ENCODE assay signal across 10 mouse cellular contexts in genomic region chr6:32402560-32403235, GRCm38 (mm10).
DNase-seq lines count a peak whose midpoint lies in the region; ATAC-seq and TF ChIP-seq lines count a peak whose summit lies in the region.
"Had no signal": no experiment of that assay in that cellular context is flagged by ENCODE, and none has a peak within 500 bp of the region (broad histone marks: within the 10 kb centered on the region; RNA-seq: fewer than 3 reads in every experiment).

No protein-coding gene starts in this region.

- peak; percentile 70 for ATAC-seq in cerebellum, adult (ENCODE audit: insufficient number of reproducible peaks, low FRiP score, low TSS enrichment)
- ATAC-seq in kidney, embryonic 16.5 days (ENCODE audit: low FRiP score, low TSS enrichment) = no peak
- no peak for ATAC-seq in granulocyte monocyte progenitor cell, adult 5-6 weeks (replicated peaks; ENCODE audit: poor library complexity, severe bottlenecking)
- ATAC-seq: lung, postnatal 0 days had no signal

- no peak overlapping the region for H3K9ac ChIP-seq in kidney, embryonic 16.5 days (replicated peaks; ENCODE audit: low read length)
- H3K9ac ChIP-seq: limb, embryonic 13.5 days had no signal

- WGBS in kidney, embryonic 16.5 days = 78% methylated on average over 3 of the region's 3 CpGs

- no peaks in the 10 kb centered on the region for H3K27me3 ChIP-seq in kidney, embryonic 16.5 days (ENCODE audit: insufficient read depth, low read length)

- TF ChIP-seq CTCF in layer of hippocampus, adult 2 months (conservative IDR thresholded peaks at IDR 0.05) = no peak

- peaks cover 2% of the 10 kb centered on the region; the same call in 1 of the 2 replicates for H3K4me1 ChIP-seq in kidney, embryonic 16.5 days (ENCODE audit: insufficient read depth, low read length)

- H3K4me3 ChIP-seq in layer of hippocampus, adult 2 months = no peak overlapping the region
- H3K4me3 ChIP-seq in kidney, embryonic 16.5 days (ENCODE audit: low read length) = no peak overlapping the region
- H3K4me3 ChIP-seq: limb, embryonic 13.5 days had no signal

- H3K9me3 ChIP-seq in kidney, embryonic 16.5 days (ENCODE audit: low read length) = no peaks in the 10 kb centered on the region
- H3K9me3 ChIP-seq: limb, embryonic 13.5 days had no signal

- no peaks in the 10 kb centered on the region for H3K36me3 ChIP-seq in kidney, embryonic 16.5 days (ENCODE audit: insufficient read depth, low read length)
- H3K36me3 ChIP-seq: limb, embryonic 13.5 days had no signal

- no peak overlapping the region for H3K4me2 ChIP-seq in kidney, embryonic 16.5 days (replicated peaks; ENCODE audit: low read depth, low read length)
- H3K4me2 ChIP-seq: limb, embryonic 13.5 days had no signal

- H3K27ac ChIP-seq in layer of hippocampus, adult 2 months = peak overlapping the region; percentile 0; the same call in 1 of the 2 replicates
- H3K27ac ChIP-seq in kidney, embryonic 16.5 days (ENCODE audit: low read length) = no peak overlapping the region
- H3K27ac ChIP-seq: limb, embryonic 13.5 days had no signal

- DNase-seq in layer of hippocampus, adult 2 months (ENCODE audit: low spot score in 2 of 2) = no peak
- no peak for DNase-seq in layer of hippocampus, adult 18-20 months (ENCODE audit: low spot score in 2 of 2)
- DNase-seq in cerebellum, postnatal 14 days = peak; percentile 46 to 55
- peak; percentile 33 to 50 for DNase-seq in layer of hippocampus, postnatal 36 days
- DNase-seq in gastrocnemius, postnatal 4 days (ENCODE audit: low spot score in 2 of 2) = no peak

Comparison
In these comparisons a context has a peak if more than half of its experiments do, and no peak if none do; other contexts are left out.
1. DNase-seq: peak in cerebellum, postnatal 14 days (2 of 2) and layer of hippocampus, postnatal 36 days (2 of 2); none in layer of hippocampus, adult 2 months (0 of 2), layer of hippocampus, adult 18-20 months (0 of 2) and gastrocnemius, postnatal 4 days (0 of 2).